Mouse (Mus musculus) testis, adult 10 weeks (tissue): ENCODE results near the gene Gm3415. TPM values are rescaled to one million over a fixed set of nuclear protein-coding genes. Genes with fewer than 3 reads are reported as not detected.

Experiments used
- polyA plus RNA-seq: library from polyadenylated mRNA; stranded (reverse); fragments of 350-450 nt; fragmentation: Illumina TruSeq; extraction: RNeasy Lipid Tissue Mini Kit (QIAGEN cat#74804); gene quantifications from one replicate; pipeline ENCODE4 v1.2.3, GENCODE M21; 2014; ENCODE audit warnings: low read depth, low replicate concordance

Gm3415 gene
- 4.0 TPM for polyA plus RNA-seq

DNA sequence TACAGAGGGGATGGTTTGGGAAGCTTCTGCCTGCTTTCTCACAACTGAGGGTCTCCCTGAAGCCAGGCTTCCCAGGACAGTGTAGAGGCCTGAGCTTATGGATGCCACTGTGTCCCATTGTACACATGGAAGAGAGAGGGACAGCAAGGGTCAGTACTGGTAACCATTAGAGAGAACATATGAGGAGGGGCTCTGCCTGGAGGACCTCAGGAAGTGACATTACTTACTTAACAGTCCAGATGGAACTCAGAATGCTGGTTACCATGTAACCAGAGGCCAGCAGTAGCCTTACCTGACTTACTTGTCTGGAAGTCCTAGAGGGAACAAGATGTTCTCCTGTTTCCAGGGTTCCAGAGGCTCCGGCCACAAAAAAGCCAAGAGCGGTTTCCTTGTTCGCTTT, at the start of gene Gm3415:
Gm3415 (plus strand) TSS at position 301 of the 400 bp plus-strand sequence.

GRCm38 (mm10) chr5:146513823-146514222, 42.1 kb upstream of the Gm3415 start, which contains the start of gene Gm3402:
TSS of gene Gm3402 (plus strand) at chr5:146514123.

GRCm38 (mm10) chr5:146525501-146525900, 30.4 kb upstream of the Gm3415 start, which contains the start of gene Gm3404:
TSS of gene Gm3404 (plus strand) at chr5:146525801.

DNA sequence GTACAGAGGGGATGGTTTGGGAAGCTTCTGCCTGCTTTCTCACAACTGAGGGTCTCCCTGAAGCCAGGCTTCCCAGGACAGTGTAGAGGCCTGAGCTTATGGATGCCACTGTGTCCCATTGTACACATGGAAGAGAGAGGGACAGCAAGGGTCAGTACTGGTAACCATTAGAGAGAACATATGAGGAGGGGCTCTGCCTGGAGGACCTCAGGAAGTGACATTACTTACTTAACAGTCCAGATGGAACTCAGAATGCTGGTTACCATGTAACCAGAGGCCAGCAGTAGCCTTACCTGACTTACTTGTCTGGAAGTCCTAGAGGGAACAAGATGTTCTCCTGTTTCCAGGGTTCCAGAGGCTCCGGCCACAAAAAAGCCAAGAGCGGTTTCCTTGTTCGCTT, 18.6 kb upstream of the Gm3415 start, which contains the start of gene Gm3409:
Gm3409 (plus strand) TSS at position 301 of the 400 bp plus-strand sequence.

GRCm38 (mm10) chr5:146584478-146585306, 28.8 kb downstream of the Gm3415 start, which contains the start of gene Gpr12:
TSS of gene Gpr12 (minus strand) at chr5:146585239.

Other genes starting within 250 kb of the Gm3415 start
- gene Wasf3, start 171.2 kb upstream of the Gm3415 start, polyA plus RNA-seq: 7.1 TPM
- gene Gm6408, start 74.2 kb upstream of the Gm3415 start, polyA plus RNA-seq: 4.6 TPM
- 13.3 TPM for gene Gm6370, start 64.8 kb upstream of the Gm3415 start, polyA plus RNA-seq
- 5.8 TPM for gene 4930449I24Rik, start 53.7 kb upstream of the Gm3415 start, polyA plus RNA-seq
- gene Gm3402, start 42.0 kb upstream of the Gm3415 start, polyA plus RNA-seq: 9.3 TPM
- gene Gm3404, start 30.3 kb upstream of the Gm3415 start, polyA plus RNA-seq: 8.2 TPM
- 6.8 TPM for gene Gm3409, start 18.5 kb upstream of the Gm3415 start, polyA plus RNA-seq
- not detected for gene Gpr12, start 29.1 kb downstream of the Gm3415 start, polyA plus RNA-seq
- gene Usp12, start 238.9 kb downstream of the Gm3415 start, polyA plus RNA-seq: 228 TPM